Mouse (Mus musculus) duodenum, adult 2 months (tissue): ENCODE results near the gene Mrgpra9. TPM values are rescaled to one million over a fixed set of nuclear protein-coding genes. Genes with fewer than 3 reads are reported as not detected.

Experiments
- polyA plus RNA-seq: library from polyadenylated mRNA; depleted of rRNA; stranded (reverse); fragments of >200 nt; gene quantifications from 2 replicates; pipeline ENCODE4 v1.2.3, GENCODE M21; 2012; ENCODE audit warnings: low replicate concordance; rRNA removed

Gene Mrgpra9
- polyA plus RNA-seq: not detected in 2 replicates

GRCm38 (mm10) chr7:47252770-47253169, at the start of gene Mrgpra9:
TSS of gene Mrgpra9 (minus strand) at chr7:47252848.

GRCm38 (mm10) chr7:47204830-47205229, 47.8 kb downstream of the Mrgpra9 start, which contains the start of gene Mrgpra6:
TSS of gene Mrgpra6 (minus strand) at chr7:47204920.

Other genes starting within 250 kb of the Mrgpra9 start
- gene Spty2d1, start 244.4 kb downstream of the Mrgpra9 start, polyA plus RNA-seq: 2.0 and 2.1 TPM in 2 replicates
- gene Tmem86a, start 202.2 kb downstream of the Mrgpra9 start, polyA plus RNA-seq: 36.9 and 378 TPM in 2 replicates
- 0.76 and 1.5 TPM in 2 replicates for gene Ptpn5, start 119.2 kb downstream of the Mrgpra9 start, polyA plus RNA-seq
- not detected in 2 replicates for gene Mrgpra6, start 47.9 kb downstream of the Mrgpra9 start, polyA plus RNA-seq
- not detected in 2 replicates for gene Mrgpra1, start 101.4 kb upstream of the Mrgpra9 start, polyA plus RNA-seq
- gene Mrgpra2a, start 199.3 kb upstream of the Mrgpra9 start, polyA plus RNA-seq: not detected in 2 replicates